ENCODE assay signal across 8 mouse cellular contexts in genomic region chr9:44708925-44709324, GRCm38 (mm10). TPM values are rescaled to one million over a fixed set of nuclear protein-coding genes. Genes with fewer than 3 reads are reported as not detected.
DNase-seq lines count a peak whose midpoint lies in the region; ATAC-seq and TF ChIP-seq lines count a peak whose summit lies in the region.

No protein-coding gene starts in this region.

- no peak for TF ChIP-seq POLR2A in ES-Bruce4 (IDR thresholded peaks at IDR 0.05; ENCODE audit: insufficient read depth, low read length)

- peaks cover 4% of the 10 kb centered on the region for H3K4me1 ChIP-seq in ES-Bruce4 (ENCODE audit: control insufficient read depth, insufficient read depth, low read length)
- H3K4me1 ChIP-seq in forebrain, embryonic 13.5 days: peaks cover 26% of the 10 kb centered on the region
- H3K4me1 ChIP-seq in liver, embryonic 11.5 days (replicated peaks; ENCODE audit: control insufficient read depth, insufficient read depth, low read length): peaks cover 7% of the 10 kb centered on the region

- no peaks in the 10 kb centered on the region for H3K27me3 ChIP-seq in ES-Bruce4 (ENCODE audit: control insufficient read depth, insufficient read depth, low read length, poor library complexity, severe bottlenecking)
- no peaks in the 10 kb centered on the region for H3K27me3 ChIP-seq in forebrain, embryonic 13.5 days
- no peaks in the 10 kb centered on the region; the same call in 1 of the 2 replicates for H3K27me3 ChIP-seq in liver, embryonic 11.5 days (replicated peaks; ENCODE audit: control insufficient read depth, insufficient read depth, low read length)

- no peak for TF ChIP-seq CTCF in ES-Bruce4 (IDR thresholded peaks at IDR 0.05; ENCODE audit: low read depth, low read length)

- 0 out of 2 replicates have a peak, but pooled peaks have one; percentile 31 for ATAC-seq in forebrain, embryonic 13.5 days
- ATAC-seq in liver, embryonic 11.5 days (replicated peaks; ENCODE audit: low FRiP score): no peak

- H3K4me2 ChIP-seq in forebrain, embryonic 13.5 days: peak overlapping the region; percentile 74
- peak overlapping the region; percentile 71 for H3K4me2 ChIP-seq in liver, embryonic 11.5 days

- no peak overlapping the region for H3K4me3 ChIP-seq in ES-Bruce4 (ENCODE audit: low read depth, low read length)
- peak overlapping the region; percentile 38 for H3K4me3 ChIP-seq in forebrain, embryonic 13.5 days
- peak overlapping the region; percentile 36 for H3K4me3 ChIP-seq in liver, embryonic 11.5 days (ENCODE audit: low read depth, low read length)

- 18% methylated on average over 6 of the region's 6 CpGs for WGBS in forebrain, embryonic 13.5 days
- WGBS in liver, embryonic 11.5 days: 44% methylated on average over 6 of the region's 6 CpGs

- H3K9ac ChIP-seq in ES-Bruce4 (ENCODE audit: low read depth, poor library complexity, severe bottlenecking): peak overlapping the region; percentile 49
- peak overlapping the region; percentile 62; the same call in 1 of the 2 replicates for H3K9ac ChIP-seq in forebrain, embryonic 13.5 days
- H3K9ac ChIP-seq in liver, embryonic 11.5 days (ENCODE audit: low read depth, low read length): peak overlapping the region; percentile 11; the same call in 1 of the 2 replicates

- H3K9me3 ChIP-seq in ES-Bruce4 (replicated peaks; ENCODE audit: control insufficient read depth, insufficient read depth, low read length, poor library complexity, severe bottlenecking): no peaks in the 10 kb centered on the region
- H3K9me3 ChIP-seq in forebrain, embryonic 13.5 days (replicated peaks): no peaks in the 10 kb centered on the region
- no peaks in the 10 kb centered on the region for H3K9me3 ChIP-seq in liver, embryonic 11.5 days (ENCODE audit: control insufficient read depth, low read length)

- H3K27ac ChIP-seq in ES-Bruce4 (ENCODE audit: insufficient read depth, low read length): no peak overlapping the region
- no peak overlapping the region for H3K27ac ChIP-seq in forebrain, embryonic 13.5 days
- no peak overlapping the region for H3K27ac ChIP-seq in liver, embryonic 11.5 days (ENCODE audit: low read depth, low read length)

- peak; percentile 42 for DNase-seq in embryo, embryonic 10 days (ENCODE audit: low spot score)
- DNase-seq in embryo, embryonic 9.5 days (ENCODE audit: extremely low spot score): no peak
- DNase-seq in liver, embryonic 11.5 days (ENCODE audit: low spot score): no peak
- DNase-seq in yolk sac, embryonic 10.5 days (ENCODE audit: low spot score): no peak
- no peak for DNase-seq in lung, postnatal 25 days (ENCODE audit: low spot score)
- no peak for DNase-seq in kidney, adult 18-20 months

- TF ChIP-seq EP300 in ES-Bruce4 (IDR thresholded peaks at IDR 0.05; ENCODE audit: insufficient read depth, low read depth, low read length): no peak

- no peaks in the 10 kb centered on the region for H3K36me3 ChIP-seq in ES-Bruce4 (ENCODE audit: control insufficient read depth, insufficient read depth, low read length, poor library complexity, severe bottlenecking)
- H3K36me3 ChIP-seq in forebrain, embryonic 13.5 days (ENCODE audit: poor library complexity, severe bottlenecking): peaks cover 84% of the 10 kb centered on the region
- 0 out of 2 replicates have a peak, but pooled peaks cover 2% of the 10 kb centered on the region for H3K36me3 ChIP-seq in liver, embryonic 11.5 days (ENCODE audit: control insufficient read depth, insufficient read depth, low read length)

RNA-seq across cellular contexts. Expression of gene Phldb1, which starts 26.1 kb away (rescaled TPM):
- 19.0 and 22.3 TPM in 2 replicates for polyA plus RNA-seq in ES-Bruce4 (2011; ENCODE audit: insufficient read depth, insufficient read length, low read depth, missing spikeins)
- polyA plus RNA-seq in forebrain, embryonic 13.5 days (2015; fragmentation: Nextera tagmentation; extraction: Ambion mirVana): 36.4 and 40.9 TPM in 2 replicates
- polyA plus RNA-seq in liver, embryonic 11.5 days (2014; fragmentation: Nextera tagmentation; extraction: Ambion mirVana): 10.6 and 10.9 TPM in 2 replicates

RNA-seq across cellular contexts. Expression of gene Treh, which starts 35.9 kb away (rescaled TPM):
- polyA plus RNA-seq in ES-Bruce4 (2011; ENCODE audit: insufficient read depth, insufficient read length, low read depth, missing spikeins): not detected in 2 replicates
- not detected in 2 replicates for polyA plus RNA-seq in forebrain, embryonic 13.5 days (2015; fragmentation: Nextera tagmentation; extraction: Ambion mirVana)
- not detected in 2 replicates for polyA plus RNA-seq in liver, embryonic 11.5 days (2014; fragmentation: Nextera tagmentation; extraction: Ambion mirVana)

RNA-seq across cellular contexts. Expression of gene Arcn1, which starts 58.7 kb away (rescaled TPM):
- 259 and 291 TPM in 2 replicates for polyA plus RNA-seq in ES-Bruce4 (2011; ENCODE audit: insufficient read depth, insufficient read length, low read depth, missing spikeins)
- polyA plus RNA-seq in forebrain, embryonic 13.5 days (2015; fragmentation: Nextera tagmentation; extraction: Ambion mirVana): 132 and 137 TPM in 2 replicates
- polyA plus RNA-seq in liver, embryonic 11.5 days (2014; fragmentation: Nextera tagmentation; extraction: Ambion mirVana): 171 and 202 TPM in 2 replicates

RNA-seq across cellular contexts. Expression of gene Ift46, which starts 58.8 kb away (rescaled TPM):
- polyA plus RNA-seq in ES-Bruce4 (2011; ENCODE audit: insufficient read depth, insufficient read length, low read depth, missing spikeins): 329 and 336 TPM in 2 replicates
- 154 and 164 TPM in 2 replicates for polyA plus RNA-seq in forebrain, embryonic 13.5 days (2015; fragmentation: Nextera tagmentation; extraction: Ambion mirVana)
- polyA plus RNA-seq in liver, embryonic 11.5 days (2014; fragmentation: Nextera tagmentation; extraction: Ambion mirVana): 48.9 and 54.0 TPM in 2 replicates

Comparison
In these comparisons a context has a peak if more than half of its experiments do, and no peak if none do; other contexts are left out.
1. H3K9ac ChIP-seq: peak in every context shown above with its lines; median percentile 62 in forebrain, embryonic 13.5 days; 49 in ES-Bruce4; 11 in liver, embryonic 11.5 days.